Mouse (Mus musculus) heart, embryonic 16.5 days (tissue): ENCODE data around the gene Bola2. TPM values are rescaled to one million over a fixed set of nuclear protein-coding genes. Genes with fewer than 3 reads are reported as not detected.

ENCODE experiments used
- ATAC-seq: fragments of 200-750 bp; cut with Nextera tagmentation; replicated peaks from 2 replicates; pipeline ENCODE4 v1.8.0; 2017; ENCODE audit warnings: moderate number of reproducible peaks; ENCODE audit not compliant: insufficient read depth, low FRiP score; ENCODE audit errors: extremely low read depth
- H3K27ac ChIP-seq: fragments of 300-500 bp; sonication (generic); 2 replicates; pipeline ENCODE4 v1.5.1; 2014; ENCODE audit warnings: mild to moderate bottlenecking, low read length, control low read depth, moderate library complexity
- H3K27me3 ChIP-seq: fragments of 300-500 bp; sonication (generic); 2 replicates; pipeline ENCODE4 v1.6.1; 2014; ENCODE audit warnings: low read length, mixed read lengths; ENCODE audit not compliant: control insufficient read depth, insufficient read depth
- H3K36me3 ChIP-seq: fragments of 300-500 bp; sonication (generic); 2 replicates; pipeline ENCODE4 v1.6.1; 2014; ENCODE audit not compliant: control insufficient read depth, insufficient read depth
- H3K4me1 ChIP-seq: fragments of 300-500 bp; sonication (generic); 2 replicates; pipeline ENCODE4 v1.6.1; 2014; ENCODE audit warnings: low read length, mixed read lengths; ENCODE audit not compliant: control insufficient read depth, insufficient read depth
- H3K4me2 ChIP-seq: fragments of 300-500 bp; sonication (generic); 2 replicates; pipeline ENCODE4 v1.6.1; 2014; ENCODE audit warnings: low read depth, mild to moderate bottlenecking, control low read depth, low read length
- H3K4me3 ChIP-seq: fragments of 300-500 bp; sonication (generic); 2 replicates; pipeline ENCODE4 v1.5.1; 2014; ENCODE audit warnings: mild to moderate bottlenecking, control low read depth, low read length
- H3K9ac ChIP-seq: fragments of 300-500 bp; sonication (generic); 2 replicates; pipeline ENCODE4 v1.6.1; 2014; ENCODE audit warnings: low read length, control low read depth
- H3K9me3 ChIP-seq: fragments of 300-500 bp; sonication (generic); replicated peaks from 2 replicates; pipeline ENCODE4 v1.6.1; 2016; ENCODE audit warnings: low read length; ENCODE audit not compliant: control insufficient read depth
- WGBS: fragments of 180-500 bp; shearing (Covaris S2); extraction: QIAGEN DNeasy Blood & Tissue Kit; methylation state at CpG from one replicate; pipeline ENCODE4 v1.1.7; 2014; 5-methylcytosine and 5-hydroxymethylcytosine counted together
- polyA plus RNA-seq: library from polyadenylated mRNA; unstranded; fragments of >200 nt; fragmentation: Nextera tagmentation; extraction: Ambion mirVana; gene quantifications from 2 replicates; pipeline ENCODE4 v1.2.1, GENCODE M21; 2015

The Bola2 gene
- polyA plus RNA-seq, 1 experiment from 2014 or later = 75.4 TPM

- no peaks in the 10 kb centered on the region for H3K27me3 ChIP-seq
- ATAC-seq = no peak
- H3K4me1 ChIP-seq = no peaks in the 10 kb centered on the region
- H3K4me3 ChIP-seq = no peak overlapping the region
- H3K36me3 ChIP-seq = no peaks in the 10 kb centered on the region
- H3K9ac ChIP-seq = no peak overlapping the region
- 71% methylated on average over 8 of the region's 8 CpGs for WGBS
- no peak overlapping the region for H3K27ac ChIP-seq
- no peak overlapping the region for H3K4me2 ChIP-seq
- no peaks in the 10 kb centered on the region for H3K9me3 ChIP-seq
These were observed 40.9 kb downstream of the Bola2 start for GRCm38 (mm10) chr7:126736122-126736521.

- Histone ChIP-seq H3K27me3 (no peaks in the 10 kb centered on the region), H3K9me3 (no peaks in the 10 kb centered on the region), H3K27ac (no peak overlapping the region), H3K36me3 (no peaks in the 10 kb centered on the region), H3K9ac (no peak overlapping the region), H3K4me1 (no peaks in the 10 kb centered on the region), H3K4me2 (no peak overlapping the region), H3K4me3 (no peak overlapping the region)
- no peak for ATAC-seq
- 77% methylated on average over 17 of the region's 17 CpGs for WGBS
These were observed 44.4 kb downstream of the Bola2 start for GRCm38 (mm10) chr7:126739551-126739950.

GRCm38 (mm10) chr7:126740132-126740735 is 45.0 kb downstream of the Bola2 start:
- Histone ChIP-seq H3K4me1 (no peaks in the 10 kb centered on the region), H3K4me2 (no peak overlapping the region), H3K9ac (no peak overlapping the region), H3K9me3 (no peaks in the 10 kb centered on the region), H3K27me3 (no peaks in the 10 kb centered on the region), H3K27ac (no peak overlapping the region), H3K4me3 (no peak overlapping the region), H3K36me3 (no peaks in the 10 kb centered on the region)
- 77% methylated on average over 13 of the region's 13 CpGs for WGBS
- no peak for ATAC-seq

- Histone ChIP-seq H3K9me3 (no peaks in the 10 kb centered on the region), H3K36me3 (no peaks in the 10 kb centered on the region), H3K9ac (no peak overlapping the region), H3K4me1 (no peaks in the 10 kb centered on the region), H3K4me3 (no peak overlapping the region), H3K27me3 (no peaks in the 10 kb centered on the region), H3K4me2 (no peak overlapping the region), H3K27ac (no peak overlapping the region)
- 59% methylated on average over 5 of the region's 5 CpGs for WGBS
- no peak for ATAC-seq
These were observed 45.8 kb downstream of the Bola2 start for GRCm38 (mm10) chr7:126740977-126741376.

GRCm38 (mm10) chr7:126741452-126741851 is 46.3 kb downstream of the Bola2 start:
- Histone ChIP-seq H3K9me3 (no peaks in the 10 kb centered on the region), H3K9ac (no peak overlapping the region), H3K4me2 (no peak overlapping the region), H3K4me3 (no peak overlapping the region), H3K36me3 (no peaks in the 10 kb centered on the region), H3K27ac (no peak overlapping the region), H3K27me3 (no peaks in the 10 kb centered on the region), H3K4me1 (no peaks in the 10 kb centered on the region)
- no peak for ATAC-seq
- 81% methylated on average over 5 of the region's 5 CpGs for WGBS

GRCm38 (mm10) chr7:126741964-126742482 is 46.8 kb downstream of the Bola2 start:
- H3K27ac ChIP-seq = no peak overlapping the region
- H3K9ac ChIP-seq = no peak overlapping the region
- H3K36me3 ChIP-seq = no peaks in the 10 kb centered on the region
- no peaks in the 10 kb centered on the region for H3K9me3 ChIP-seq
- no peak overlapping the region for H3K4me3 ChIP-seq
- 89% methylated on average over 13 of the region's 13 CpGs for WGBS
- no peak for ATAC-seq
- H3K4me2 ChIP-seq = no peak overlapping the region
- H3K4me1 ChIP-seq = no peaks in the 10 kb centered on the region
- no peaks in the 10 kb centered on the region for H3K27me3 ChIP-seq

- Histone ChIP-seq H3K4me3 (no peak overlapping the region), H3K9me3 (peaks cover 2% of the 10 kb centered on the region; the same call in 1 of the 2 replicates), H3K4me2 (no peak overlapping the region), H3K27me3 (no peaks in the 10 kb centered on the region), H3K27ac (no peak overlapping the region), H3K4me1 (no peaks in the 10 kb centered on the region), H3K36me3 (no peaks in the 10 kb centered on the region), H3K9ac (no peak overlapping the region)
- 65% methylated on average over 12 of the region's 12 CpGs for WGBS
- ATAC-seq = no peak
These were observed 50.9 kb downstream of the Bola2 start for GRCm38 (mm10) chr7:126746066-126746465.

- Histone ChIP-seq H3K4me1 (no peaks in the 10 kb centered on the region), H3K27ac (no peak overlapping the region)
- 26% methylated on average over 6 of the region's 6 CpGs for WGBS
These were observed 51.6 kb downstream of the Bola2 start for GRCm38 (mm10) chr7:126746798-126747197.

GRCm38 (mm10) chr7:126748824-126749223 is 53.6 kb downstream of the Bola2 start:
- no peaks in the 10 kb centered on the region for H3K4me1 ChIP-seq
- H3K4me3 ChIP-seq = no peak overlapping the region
- H3K9me3 ChIP-seq = peaks cover 2% of the 10 kb centered on the region; the same call in 1 of the 2 replicates
- H3K9ac ChIP-seq = no peak overlapping the region
- no peaks in the 10 kb centered on the region for H3K36me3 ChIP-seq
- no peak overlapping the region for H3K4me2 ChIP-seq
- H3K27ac ChIP-seq = no peak overlapping the region
- H3K27me3 ChIP-seq = no peaks in the 10 kb centered on the region
- no peak for ATAC-seq
- 70% methylated on average over 7 of the region's 7 CpGs for WGBS

More at GRCm38 (mm10) chr7:126746798-126747197, 51.6 kb downstream of the Bola2 start:
- H3K36me3 ChIP-seq = no peaks in the 10 kb centered on the region
- peaks cover 2% of the 10 kb centered on the region; the same call in 1 of the 2 replicates for H3K9me3 ChIP-seq
- H3K4me2 ChIP-seq = no peak overlapping the region
- no peak overlapping the region for H3K9ac ChIP-seq
- no peak for ATAC-seq
- no peak overlapping the region for H3K4me3 ChIP-seq
- H3K27me3 ChIP-seq = no peaks in the 10 kb centered on the region
